Mouse (Mus musculus) layer of hippocampus, postnatal 14 days (tissue): ENCODE measurements at regions not wholly inside any gene's neighbourhood (a gene's known extent, or its start where the extent isn't known, plus 50 kb on each side); places are given as distances from the start of the nearest gene placed in this dataset.

ENCODE experiments used
- DNase-seq, 2 experiments: peaks; one replicate each; pipeline ENCODE4 v3.0.0; 2021 to 2022; ENCODE audit warnings: low spot score in 2 of 2, mixed read lengths in 1 of 2

GRCm38 (mm10) chr6:140187106-140187505 lies 145.8 kb upstream of the Plcz1 start:
- no peak for DNase-seq

DNA sequence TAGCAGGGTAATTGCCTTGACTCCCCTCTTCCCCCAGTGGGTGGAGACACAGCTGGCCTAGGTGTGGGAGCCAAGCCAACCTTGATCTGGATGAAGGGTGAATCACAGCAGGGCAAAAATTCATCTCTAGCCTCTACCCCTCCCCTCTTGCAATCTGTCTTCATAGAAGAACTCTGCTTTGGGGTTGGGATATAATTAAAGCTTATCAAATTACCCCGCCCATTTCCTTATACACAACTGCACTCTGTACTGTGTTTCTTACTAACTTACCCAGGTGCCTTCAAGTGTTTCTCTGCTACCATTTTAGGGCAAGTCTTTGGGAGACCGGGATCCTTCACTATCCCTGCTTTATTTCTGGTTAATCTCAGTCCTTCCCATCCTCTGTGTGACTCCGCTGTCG lies 138.7 kb upstream of the Plcz1 start:
- DNase-seq, result no peak

GRCm38 (mm10) chr6:140178425-140179193 lies 137.4 kb upstream of the Plcz1 start:
- no peak for DNase-seq

- no peak for DNase-seq
Observed at GRCm38 (mm10) chr6:140172716-140173115, 131.5 kb upstream of the Plcz1 start.

DNA sequence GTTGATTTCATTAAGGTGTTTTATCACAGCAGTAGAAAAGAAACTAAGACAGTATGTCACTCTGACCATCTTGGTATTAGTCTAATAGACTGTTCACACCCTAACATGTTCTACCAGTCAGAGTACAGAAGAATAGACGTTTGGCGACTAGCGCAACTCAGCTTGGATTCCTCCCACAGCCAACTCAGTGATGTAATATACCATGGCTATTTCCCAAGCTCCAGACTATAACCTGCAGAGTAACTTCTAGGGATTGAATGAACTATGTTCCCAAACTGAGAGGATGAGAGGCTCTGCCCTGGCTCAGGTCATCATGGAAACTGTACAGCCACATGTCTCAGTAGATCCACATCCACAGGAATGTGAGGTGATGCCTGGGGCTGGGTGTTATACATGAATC lies 128.6 kb upstream of the Plcz1 start:
- DNase-seq, result no peak

- DNase-seq, result no peak
Observed at GRCm38 (mm10) chr6:140167182-140167581, 125.9 kb upstream of the Plcz1 start.

- DNase-seq, result no peak
Observed at GRCm38 (mm10) chr6:140162729-140163128, 121.5 kb upstream of the Plcz1 start.

DNA sequence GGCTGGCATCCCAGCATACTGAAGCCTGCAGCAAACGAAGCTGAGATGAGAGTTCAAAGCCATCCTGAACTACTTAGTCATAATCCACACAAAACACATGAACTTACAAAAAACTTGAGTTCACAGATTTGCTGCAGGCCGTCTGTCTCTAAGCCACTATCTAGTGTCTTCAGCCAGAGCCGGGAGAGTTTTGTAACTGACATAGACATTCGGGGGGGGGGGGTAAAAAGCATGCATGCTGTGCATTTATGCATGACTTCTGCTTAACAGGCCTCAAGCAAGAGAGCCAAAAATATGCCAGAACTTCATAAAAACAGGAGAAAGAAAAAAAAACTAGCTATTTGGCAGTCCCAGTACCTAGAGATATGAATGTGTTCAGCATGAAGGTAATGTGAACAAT lies 120.2 kb upstream of the Plcz1 start:
- no peak for DNase-seq

- DNase-seq, result no peak
Observed at GRCm38 (mm10) chr6:140160946-140161345, 119.7 kb upstream of the Plcz1 start.

DNA sequence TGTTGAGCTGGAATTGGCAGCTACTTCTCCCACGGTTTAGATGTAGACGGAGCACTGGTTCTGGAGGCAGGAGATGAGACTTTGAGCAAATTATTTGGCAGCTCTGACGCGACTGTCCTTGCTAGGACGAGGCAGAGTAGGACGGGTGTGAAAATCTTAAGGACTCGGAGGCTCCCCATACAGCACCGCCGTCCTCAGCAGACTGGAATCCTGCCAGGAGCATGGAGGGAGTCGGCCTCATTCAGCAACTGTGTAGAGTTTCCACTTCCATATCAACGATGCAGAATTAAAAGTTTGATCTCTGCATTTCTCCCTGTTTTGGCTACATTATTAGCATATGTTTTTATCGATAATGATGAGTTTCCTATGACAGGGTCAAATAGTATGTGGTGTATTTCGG lies 117.7 kb upstream of the Plcz1 start:
- DNase-seq, result no peak

DNA sequence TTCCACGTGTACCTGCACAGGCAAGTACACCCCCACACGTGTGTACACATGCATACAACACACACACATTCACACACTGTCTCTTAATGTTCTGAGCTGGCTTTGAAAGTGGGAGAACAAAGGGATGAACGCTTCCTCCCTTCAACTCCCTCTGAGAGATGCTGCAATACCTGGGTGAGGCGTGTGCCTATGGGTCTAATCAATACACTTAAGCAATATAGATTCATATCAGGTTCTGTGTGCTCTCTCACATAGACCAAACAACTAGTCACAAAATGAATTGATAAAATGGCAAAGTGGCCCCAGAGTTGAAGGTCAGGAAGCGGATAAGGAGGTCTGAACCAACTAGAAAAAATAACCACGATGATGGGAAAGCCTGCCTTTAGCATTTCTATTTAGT lies 116.1 kb upstream of the Plcz1 start:
- DNase-seq, result no peak

GRCm38 (mm10) chr6:140152418-140153176 lies 111.3 kb upstream of the Plcz1 start:
- DNase-seq, result peak; percentile 35 to 62

GRCm38 (mm10) chr6:140148628-140149245 lies 107.5 kb upstream of the Plcz1 start:
- no peak for DNase-seq

DNA sequence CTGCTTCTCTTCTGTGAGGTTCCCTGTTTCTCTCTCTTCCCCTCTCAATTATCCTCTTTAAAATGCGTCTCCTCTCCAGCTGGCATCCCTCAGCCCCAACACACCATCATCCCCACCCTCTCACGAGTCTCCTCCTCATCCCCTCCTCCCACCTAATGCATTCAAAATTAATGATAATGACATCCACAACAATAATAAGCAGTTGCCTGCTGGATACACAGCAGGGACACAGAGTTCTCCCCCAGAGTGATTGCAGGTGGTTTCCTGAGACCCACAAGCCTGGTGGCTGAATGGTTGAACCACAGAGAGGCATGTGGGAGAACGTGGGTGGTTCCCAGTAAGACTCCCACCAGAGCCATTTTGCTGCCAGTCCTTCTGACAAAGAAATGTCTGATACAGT lies 106.9 kb upstream of the Plcz1 start:
- DNase-seq, result peak; percentile 29 to 69

- no peak for DNase-seq
Observed at GRCm38 (mm10) chr6:140147711-140148110, 106.5 kb upstream of the Plcz1 start.

DNA sequence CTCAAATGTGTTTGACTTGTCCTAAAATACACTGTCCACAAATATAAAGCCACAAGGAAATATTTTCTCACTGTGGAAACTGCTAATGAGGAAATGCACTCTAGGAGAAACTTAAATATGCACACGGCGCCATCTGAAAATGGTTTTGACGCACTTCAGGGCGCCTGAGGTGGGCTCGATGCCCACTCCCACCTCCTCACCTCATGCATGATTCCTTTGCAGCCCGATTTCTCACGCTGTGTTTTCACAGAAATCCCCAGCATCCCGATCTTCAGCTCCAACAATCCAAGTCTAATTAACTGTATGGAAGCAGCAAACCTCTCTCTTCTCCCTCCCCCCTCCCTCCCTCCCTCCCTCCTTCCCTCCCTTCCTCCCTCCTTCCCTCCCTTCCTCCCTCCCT lies 92.5 kb upstream of the Plcz1 start:
- DNase-seq, result no peak

DNA sequence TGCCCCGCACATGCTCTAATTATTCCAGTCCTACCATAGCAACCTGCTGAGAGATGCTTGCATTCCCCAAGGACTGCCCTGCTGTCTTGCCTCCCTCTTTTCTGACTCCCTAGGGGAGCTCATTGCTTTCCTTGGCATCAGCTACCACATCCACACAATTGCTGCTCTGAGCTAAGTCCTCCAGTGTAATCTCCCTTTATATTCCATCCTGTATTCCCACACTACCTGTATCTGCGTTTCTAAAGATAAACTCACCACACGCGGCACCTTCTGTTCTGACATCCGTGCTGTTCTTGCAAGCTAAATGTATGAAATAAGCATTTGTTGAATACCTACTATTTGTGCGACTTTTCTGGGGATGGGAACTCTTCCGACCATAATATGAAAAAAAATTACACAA lies 85.4 kb upstream of the Plcz1 start:
- no peak for DNase-seq

GRCm38 (mm10) chr6:140114024-140114423 lies 72.8 kb upstream of the Plcz1 start:
- DNase-seq, result no peak

DNA sequence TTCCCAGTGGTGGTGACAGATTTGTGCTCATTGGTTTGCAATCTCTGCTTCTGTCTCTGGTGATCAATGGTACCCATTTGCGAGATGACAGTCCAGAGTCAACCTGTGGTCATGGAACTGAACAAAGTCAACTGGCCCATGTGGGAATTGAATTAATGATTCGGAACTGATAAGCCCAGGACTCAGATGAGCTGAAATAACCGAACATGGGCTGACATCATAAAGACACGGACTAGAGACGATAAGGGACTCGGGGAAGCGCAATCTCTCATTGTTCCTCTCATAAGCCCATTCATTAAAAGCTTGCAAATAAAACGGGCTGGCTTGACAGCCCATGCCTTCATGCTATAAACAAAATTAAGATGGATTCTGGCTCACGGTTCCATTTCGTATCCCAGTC lies 70.8 kb upstream of the Plcz1 start:
- DNase-seq, result no peak

DNA sequence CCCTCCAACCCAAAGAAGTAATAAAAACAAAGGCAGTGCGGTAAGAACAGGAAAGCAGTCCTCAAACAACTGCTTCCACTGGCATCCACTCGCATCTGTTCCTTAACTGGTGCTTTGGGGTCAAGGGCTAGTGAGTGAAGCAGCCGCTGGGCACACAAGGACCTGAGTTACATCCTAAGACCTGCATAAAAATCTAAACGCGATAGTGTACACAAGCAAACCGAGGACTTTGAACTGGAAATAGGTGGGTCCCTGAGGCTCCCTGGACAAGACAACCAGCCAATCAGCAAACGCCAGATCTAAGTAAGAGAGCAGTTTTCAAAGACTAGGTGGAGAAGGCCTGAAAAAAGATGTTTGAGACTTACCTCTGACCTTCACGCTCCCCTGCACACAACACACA lies 66.8 kb upstream of the Plcz1 start:
- no peak for DNase-seq

DNA sequence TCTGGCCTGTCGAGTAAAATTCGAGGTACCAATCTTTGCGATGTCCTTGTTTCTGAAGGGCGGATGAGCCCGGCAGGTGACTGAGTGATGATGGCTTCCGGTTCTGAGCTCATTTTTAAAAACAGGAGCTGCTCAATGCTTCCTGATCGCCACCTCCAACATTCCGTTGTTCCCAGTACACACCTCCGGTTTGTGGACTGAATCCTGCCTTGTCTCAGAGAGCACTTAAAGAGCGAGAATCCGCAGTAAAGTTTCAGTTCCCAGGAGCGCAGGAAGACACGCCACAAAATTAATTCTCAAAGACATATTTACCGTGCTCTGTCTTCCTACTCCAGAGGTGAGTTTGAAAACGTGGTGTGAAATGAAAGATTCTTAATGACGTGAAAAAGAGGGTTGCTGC lies 66.4 kb upstream of the Plcz1 start:
- no peak for DNase-seq

- no peak for DNase-seq
Observed at GRCm38 (mm10) chr6:140106141-140106540, 64.9 kb upstream of the Plcz1 start.
